Mouse (Mus musculus) left cerebral cortex, postnatal 10 days (tissue): ENCODE results near the gene Vmn2r83. TPM values are rescaled to one million over a fixed set of nuclear protein-coding genes. Genes with fewer than 3 reads are reported as not detected.

ENCODE experiments used
- DNase-seq, 2 experiments: peaks; one replicate each; pipeline ENCODE4 v3.0.0; 2021 to 2022; ENCODE audit warnings: low spot score in 2 of 2, mixed read lengths in 1 of 2; ENCODE audit errors: extremely low spot score in 1 of 2
- intact Hi-C: fragments of 180-260 bp; cut with DNase I; formaldehyde crosslinking; loops from one replicate; pipeline ENCODE4 v1.15.1; 2025
- microRNA-seq: library from miRNA; unstranded; fragments of <30 nt; microRNA quantifications from one replicate; pipeline ENCODE4 v1.2.0, GENCODE M21; 2022
- total RNA-seq, 2 experiments: library from RNA; stranded (reverse); gene quantifications; 2 replicates each; pipeline ENCODE4 v1.2.3; 2021

Gene Vmn2r83
- total RNA-seq, 2 experiments from 2014 or later, result not detected

DNA sequence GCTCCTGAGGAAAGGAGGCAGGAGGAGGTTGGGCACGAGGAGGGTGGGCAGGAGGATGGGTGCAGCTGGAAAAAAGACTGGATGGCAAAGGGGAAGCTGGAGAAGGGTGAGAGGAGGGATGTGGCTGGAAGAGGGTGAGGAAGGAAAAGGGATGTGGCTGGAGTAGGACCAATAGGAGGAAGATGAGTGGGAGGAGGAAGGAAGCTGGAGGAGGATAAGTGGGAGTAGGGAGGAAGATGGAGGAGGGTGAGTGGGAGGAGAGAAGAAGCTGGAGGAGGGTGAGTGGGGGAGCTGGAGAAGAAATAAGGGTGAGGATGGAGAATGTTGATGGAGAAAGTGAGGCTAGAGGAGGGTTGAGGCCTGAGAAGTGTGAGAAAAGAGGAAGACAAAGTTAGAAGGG, 66.9 kb downstream of the Vmn2r83 start:
- no peak for DNase-seq
- intact Hi-C loops, result no loop called here

GRCm38 (mm10) chr10:79536461-79537080, 68.0 kb downstream of the Vmn2r83 start:
- intact Hi-C loops, result no loop called here
- no peak for DNase-seq

- intact Hi-C loops, result no loop called here
- DNase-seq, result no peak
These were observed 68.7 kb downstream of the Vmn2r83 start for GRCm38 (mm10) chr10:79537271-79537670.

DNA sequence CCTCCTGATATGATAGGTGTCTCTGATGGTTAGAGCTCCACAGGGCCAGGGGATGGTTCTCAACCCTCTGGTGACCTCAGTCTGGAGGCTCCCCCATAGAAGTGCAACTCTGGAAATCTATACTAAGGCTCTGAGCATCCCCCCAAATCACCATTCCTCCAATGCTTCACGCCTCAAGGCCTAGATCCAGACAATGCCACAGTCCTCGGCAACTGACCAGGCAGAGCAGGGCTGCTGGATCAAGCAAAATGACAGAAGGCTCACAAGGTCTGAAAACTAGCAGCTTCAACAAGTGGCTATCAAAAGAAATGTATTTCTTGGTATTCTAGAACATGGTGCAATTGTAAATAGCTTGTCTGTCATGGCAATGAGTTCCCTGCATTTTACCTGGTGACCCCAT, 69.2 kb downstream of the Vmn2r83 start:
- no peak for DNase-seq
- intact Hi-C loops, result no loop called here

- intact Hi-C loops, result no loop called here
- no peak for DNase-seq
These were observed 69.8 kb downstream of the Vmn2r83 start for GRCm38 (mm10) chr10:79538323-79538722.

GRCm38 (mm10) chr10:79538873-79539272, 70.3 kb downstream of the Vmn2r83 start:
- intact Hi-C loops, result no loop called here
- no peak for DNase-seq

- intact Hi-C loops, result no loop called here
These were observed 71.4 kb downstream of the Vmn2r83 start for GRCm38 (mm10) chr10:79539701-79540495.

DNA sequence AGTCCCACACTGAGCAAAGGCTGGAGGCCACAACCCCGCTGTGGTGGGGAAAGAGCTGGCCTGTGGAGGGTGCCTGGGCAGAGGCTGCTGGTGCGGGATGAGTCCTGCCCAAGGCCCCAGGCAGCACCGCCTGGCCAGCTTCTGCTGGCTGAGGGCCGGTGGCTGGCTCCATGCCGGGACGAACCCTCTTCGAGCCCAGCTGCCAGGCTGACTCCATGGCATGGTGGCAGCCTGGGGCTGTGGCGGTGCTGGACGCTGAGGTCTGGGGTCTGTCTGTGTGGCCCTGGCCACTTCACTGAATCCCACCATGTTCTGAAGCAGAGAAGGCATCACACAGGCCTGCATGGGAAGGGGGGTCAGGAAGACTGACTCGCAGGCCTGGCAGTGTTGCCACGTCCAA, 72.2 kb downstream of the Vmn2r83 start:
- intact Hi-C loops, result no loop called here
- no peak for DNase-seq

More at GRCm38 (mm10) chr10:79539701-79540495, 71.4 kb downstream of the Vmn2r83 start:
- DNase-seq, result no peak

GRCm38 (mm10) chr10:79541522-79541921, 73.0 kb downstream of the Vmn2r83 start:
- DNase-seq, result no peak
- intact Hi-C loops, result no loop called here

GRCm38 (mm10) chr10:79542171-79542570, 73.6 kb downstream of the Vmn2r83 start:
- no peak for DNase-seq
- intact Hi-C loops, result no loop called here

Small RNA genes within 50 kb of the gene (microRNA-seq; reads per million reads assigned to microRNA genes)
- not detected for gene Mir6909

Other genes starting within 250 kb of the Vmn2r83 start
- not detected for gene Vmn2r81, start 221.0 kb upstream of the Vmn2r83 start, total RNA-seq
- gene Vmn2r82, start 112.2 kb upstream of the Vmn2r83 start, total RNA-seq, result not detected
- 1 to 10 TPM; 3.2 to 3.7 TPM for gene Plpp2, start 65.1 kb downstream of the Vmn2r83 start, total RNA-seq
- 10 to 100 TPM; 47.5 to 50.2 TPM for gene Mier2, start 86.5 kb downstream of the Vmn2r83 start, total RNA-seq
- not detected for gene Theg, start 118.6 kb downstream of the Vmn2r83 start, total RNA-seq
- 10 to 100 TPM; 13.3 to 14.2 TPM for gene C2cd4c, start 145.3 kb downstream of the Vmn2r83 start, total RNA-seq
- 10 to 100 TPM; 47.1 to 50.7 TPM for gene Shc2, start 169.2 kb downstream of the Vmn2r83 start, total RNA-seq
- under 1 TPM; 0.39 to 0.73 TPM for gene Odf3l2, start 177.0 kb downstream of the Vmn2r83 start, total RNA-seq
- gene Madcam1, start 195.8 kb downstream of the Vmn2r83 start, total RNA-seq, result under 1 TPM; 0.47 to 0.49 TPM
- gene Tpgs1, start 200.6 kb downstream of the Vmn2r83 start, total RNA-seq, result 10 to 100 TPM; 69.6 to 72.6 TPM
- 10 to 100 TPM; 64.9 to 66.8 TPM for gene Cdc34, start 213.5 kb downstream of the Vmn2r83 start, total RNA-seq
- gene Gzmm, start 220.3 kb downstream of the Vmn2r83 start, total RNA-seq, result 1 to 10 TPM; 1.2 to 1.5 TPM
- gene Bsg, start 235.8 kb downstream of the Vmn2r83 start, total RNA-seq, result 100 to 1,000 TPM; 697 to 706 TPM
- gene Hcn2, start 247.9 kb downstream of the Vmn2r83 start, total RNA-seq, result 10 to 100 TPM; 75.5 to 80.0 TPM